Mouse (Mus musculus) Patski (cell line): ENCODE measurements around the gene Cdyl. TPM values are rescaled to one million over a fixed set of nuclear protein-coding genes. Genes with fewer than 3 reads are reported as not detected.
"Not testable (repeated sequence)": the region's sequence is repeated elsewhere in the genome, so short reads cannot be mapped to it uniquely, and the experiment has no call there.

ENCODE experiments used
- ATAC-seq: fragments of 100-300 bp; one replicate; pipeline ENCODE4 v1.8.0; 2021
- CTCF ChIA-PET: fragments of 350-600 bp; sonication (Branson Sonifier 250); formaldehyde crosslinking; loops from one replicate; lab custom pipeline; 2022; ENCODE audit warnings: inconsistent platforms; lab: Charles Lee
- POLR2A ChIA-PET: fragments of 350-600 bp; sonication (Branson Sonifier 250); formaldehyde crosslinking; loops from one replicate; lab custom pipeline; 2022; ENCODE audit warnings: antibody characterized with exemption, inconsistent platforms; lab: Charles Lee
- DNase-seq: peaks from one replicate; pipeline ENCODE4 v3.0.0-alpha.2; 2011; ENCODE audit warnings: low read depth, low spot score
- H3K27me3 ChIP-seq: fragments of 371-371 bp; one replicate; pipeline ENCODE4 v1.5.1; 2021
- CTCF ChIP-seq: fragments of 100-300 bp; IDR thresholded peaks from one replicate; pipeline ENCODE4 v1.5.1; 2021
- in situ Hi-C: fragments of 300-500 bp; cut with MboI; formaldehyde crosslinking; loops from 3 replicates; pipeline ENCODE4 v1.11.1; 2018; ENCODE audit warnings: low pct_unique_long_range_greater_than_20kb, mixed read lengths
- polyA plus RNA-seq: library from polyadenylated mRNA; unstranded; gene quantifications from one replicate; pipeline ENCODE4 v1.2.3, GENCODE M21; 2021

The Cdyl gene
- polyA plus RNA-seq, 1 experiment from 2014 or later: 15.4 TPM

- CTCF ChIA-PET: no interaction called here
- in situ Hi-C loops: no loop called here
- DNase-seq (no peak), ATAC-seq (no peak)
- POLR2A ChIA-PET: no interaction called here
- no peaks in the 10 kb centered on the region for H3K27me3 ChIP-seq
- TF ChIP-seq CTCF: no peak
Measured at GRCm38 (mm10) chr13:35832676-35833075, 173.0 kb downstream of the Cdyl start.

- no peak for DNase-seq
- POLR2A ChIA-PET: no interaction called here
- no peaks in the 10 kb centered on the region for H3K27me3 ChIP-seq
- no peak for ATAC-seq
- TF ChIP-seq CTCF: no peak
- CTCF ChIA-PET: interaction anchor here (0.8 kb wide), 1 partner anchor 9 kb away, joined by 3 read pairs; no protein-coding TSS in a partner anchor
- in situ Hi-C loops: no loop called here
Measured at GRCm38 (mm10) chr13:35833941-35834340, 174.3 kb downstream of the Cdyl start.

GRCm38 (mm10) chr13:35835669-35836068, 176.0 kb downstream of the Cdyl start:
- ChIA-PET CTCF (interaction anchor here (1.1 to 1.6 kb wide), 3 partner anchors 10 to 16 kb away, joined by 3 read pairs; no protein-coding TSS in a partner anchor), POLR2A (no interaction called here)
- ATAC-seq (no peak), DNase-seq (no peak)
- TF ChIP-seq CTCF: no peak
- in situ Hi-C loops: no loop called here
- no peaks in the 10 kb centered on the region for H3K27me3 ChIP-seq

GRCm38 (mm10) chr13:35836501-35836900, 176.9 kb downstream of the Cdyl start:
- POLR2A ChIA-PET, in situ Hi-C loops, DNase-seq, H3K27me3 ChIP-seq, ATAC-seq: not testable (repeated sequence)
- CTCF ChIA-PET: interaction anchor here (1.6 kb wide), 1 partner anchor 13 kb away, joined by 3 read pairs; no protein-coding TSS in a partner anchor

GRCm38 (mm10) chr13:35840102-35840501, 180.5 kb downstream of the Cdyl start:
- no peak for DNase-seq
- ChIA-PET CTCF (interaction anchor here (2.0 kb wide), 1 partner anchor 17 kb away, joined by 5 read pairs; no protein-coding TSS in a partner anchor), POLR2A (no interaction called here)
- ATAC-seq: no peak
- in situ Hi-C loops: no loop called here
- no peak for TF ChIP-seq CTCF
- H3K27me3 ChIP-seq: no peaks in the 10 kb centered on the region

GRCm38 (mm10) chr13:35843383-35843782, 183.8 kb downstream of the Cdyl start:
- in situ Hi-C loops: no loop called here
- ATAC-seq (no peak), DNase-seq (no peak)
- ChIA-PET POLR2A (no interaction called here), CTCF (no interaction called here)
- no peaks in the 10 kb centered on the region for H3K27me3 ChIP-seq
- TF ChIP-seq CTCF: no peak

- no peak for ATAC-seq
- in situ Hi-C loops: no loop called here
- ChIA-PET POLR2A (no interaction called here), CTCF (no interaction called here)
- TF ChIP-seq CTCF: no peak
- DNase-seq: no peak
- H3K27me3 ChIP-seq: no peaks in the 10 kb centered on the region
Measured at GRCm38 (mm10) chr13:35845306-35845705, 185.7 kb downstream of the Cdyl start.

- in situ Hi-C loops: no loop called here
- DNase-seq (no peak), ATAC-seq (no peak)
- POLR2A ChIA-PET: no interaction called here
- H3K27me3 ChIP-seq: no peaks in the 10 kb centered on the region
- TF ChIP-seq CTCF: no peak
- CTCF ChIA-PET: interaction anchor here (1.2 to 2.5 kb wide), 2 partner anchors 10 to 18 kb away, joined by 3 to 6 read pairs; no protein-coding TSS in a partner anchor
Measured at GRCm38 (mm10) chr13:35848694-35849093, 189.1 kb downstream of the Cdyl start.

GRCm38 (mm10) chr13:35851581-35851980, 191.9 kb downstream of the Cdyl start:
- DNase-seq (no peak), ATAC-seq (no peak)
- POLR2A ChIA-PET: no interaction called here

GRCm38 (mm10) chr13:35852851-35853575, 193.4 kb downstream of the Cdyl start:
- H3K27me3 ChIP-seq: no peaks in the 10 kb centered on the region
- TF ChIP-seq CTCF: no peak
- ATAC-seq (no peak), DNase-seq (no peak)
- in situ Hi-C loops: no loop called here
- POLR2A ChIA-PET: no interaction called here
- CTCF ChIA-PET: interaction anchor here (1.4 to 1.8 kb wide), 2 partner anchors 9 to 14 kb away, joined by 3 to 4 read pairs; no protein-coding TSS in a partner anchor

More at GRCm38 (mm10) chr13:35851581-35851980, 191.9 kb downstream of the Cdyl start:
- in situ Hi-C loops: no loop called here
- TF ChIP-seq CTCF: no peak
- CTCF ChIA-PET: interaction anchor here (1.4 kb wide), 1 partner anchor 10 kb away, joined by 3 read pairs; no protein-coding TSS in a partner anchor
- no peaks in the 10 kb centered on the region for H3K27me3 ChIP-seq

GRCm38 (mm10) chr13:35857486-35857885, 197.9 kb downstream of the Cdyl start:
- in situ Hi-C loops: no loop called here
- POLR2A ChIA-PET: no interaction called here

More at GRCm38 (mm10) chr13:35857486-35857885, 197.9 kb downstream of the Cdyl start:
- TF ChIP-seq CTCF: no peak
- no peaks in the 10 kb centered on the region for H3K27me3 ChIP-seq
- CTCF ChIA-PET: interaction anchor here (1.3 kb wide), 1 partner anchor 18 kb away, joined by 5 read pairs; no protein-coding TSS in a partner anchor
- DNase-seq (no peak), ATAC-seq (no peak)
